Mouse (Mus musculus) liver, postnatal 0 days (tissue): ENCODE measurements around the gene Naa15.

ENCODE experiments used
- CTCF ChIP-seq: sonication (generic); IDR thresholded peaks from 2 replicates; pipeline ENCODE4 v1.5.1; 2016; ENCODE audit warnings: antibody characterized with exemption, low read depth
- EP300 ChIP-seq: IDR thresholded peaks from 2 replicates; pipeline ENCODE4 v1.6.1; 2016; ENCODE audit warnings: antibody characterized with exemption, low read depth, mild to moderate bottlenecking

DNA sequence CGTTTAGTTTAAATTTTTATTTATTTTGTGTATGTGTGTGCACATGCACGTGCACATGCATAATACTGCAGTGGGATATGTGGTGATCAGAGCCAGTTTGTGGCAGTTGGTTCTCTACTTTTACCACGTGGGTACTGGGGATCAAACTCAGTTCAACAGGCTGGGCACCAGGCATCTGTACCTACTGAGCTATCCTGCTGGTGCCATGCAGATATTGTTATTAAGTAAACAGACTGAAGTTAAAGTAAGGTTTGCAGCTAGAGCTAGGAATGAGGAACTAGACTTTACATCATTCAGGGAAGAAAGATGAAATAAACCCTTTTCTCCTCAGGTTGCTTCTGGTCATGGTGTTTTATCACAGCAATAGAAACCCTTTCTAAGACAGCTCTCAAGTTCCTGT is 7.0 kb downstream of the Naa15 start:
- TF ChIP-seq CTCF (no peak), EP300 (no peak)
